Mouse (Mus musculus): ENCODE measurements around the gene Lrg1.

DNA sequence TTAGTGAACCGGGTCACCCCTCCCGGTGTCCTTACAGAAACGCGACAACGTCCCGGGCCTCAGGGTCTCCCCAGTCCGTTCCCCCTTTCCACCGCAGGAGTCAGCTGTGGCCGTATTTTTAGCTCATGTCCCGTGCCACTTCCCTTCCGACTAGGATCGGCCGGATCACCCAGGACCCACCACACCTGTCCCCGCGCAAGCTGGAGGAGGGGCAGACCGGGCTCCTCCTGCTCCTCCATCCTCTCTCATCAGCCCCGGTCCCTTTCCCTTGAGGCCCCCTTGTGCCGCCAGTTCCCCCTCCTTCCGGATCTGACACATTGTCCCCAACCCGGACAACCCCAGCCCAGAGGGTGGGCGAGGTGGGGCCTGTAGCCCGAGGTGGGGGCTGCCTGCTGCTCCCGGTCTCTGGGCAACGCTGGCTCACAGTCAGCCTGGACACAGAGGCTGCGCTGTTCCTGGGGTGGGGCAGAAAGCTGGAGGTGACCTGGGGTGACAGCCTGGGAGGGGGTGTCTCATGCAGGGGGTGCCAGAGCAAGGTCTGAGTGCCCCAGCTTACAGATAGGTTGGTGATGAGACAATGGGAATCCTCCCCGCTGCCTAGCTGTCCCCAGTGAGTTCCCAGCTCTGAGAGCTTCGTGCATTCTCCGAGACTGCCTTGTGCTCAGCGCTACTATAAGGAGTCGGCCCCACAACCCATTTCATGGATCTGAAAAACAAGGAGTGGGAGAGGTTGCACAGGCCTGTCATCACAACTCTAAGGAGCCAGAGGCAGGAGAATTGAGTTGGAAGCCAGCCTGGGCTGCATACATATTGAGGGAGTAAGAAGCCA lies 27.2 kb upstream of the Lrg1 start:
- TF ChIP-seq CTCF (IDR thresholded peaks at IDR 0.05; ENCODE audit: control insufficient read depth, insufficient read depth, insufficient replicate concordance, low read depth, low read length): no peak
- TF ChIP-seq POLR2A (IDR thresholded peaks at IDR 0.05; ENCODE audit: control insufficient read depth, low read depth, low read length): no peak

All from testis, adult 2 months (tissue).